Mouse (Mus musculus) E14TG2a.4 (cell line): ENCODE data around the gene Drc7.

Experiments used
- CTCF ChIP-seq: conservative IDR thresholded peaks from 2 replicates; pipeline ENCODE4 v1.5.1; 2014; ENCODE audit warnings: low read length
- POU5F1 ChIP-seq: IDR thresholded peaks from 2 replicates; pipeline ENCODE4 v1.6.1; 2014; ENCODE audit warnings: low read length, borderline replicate concordance

- TF ChIP-seq CTCF (no peak), POU5F1 (no peak)
Measured at GRCm38 (mm10) chr8:95041883-95042784, 12.8 kb upstream of the Drc7 start.
